Mouse (Mus musculus): ENCODE measurements around the gene Gan. TPM values are rescaled to one million over a fixed set of nuclear protein-coding genes. Genes with fewer than 3 reads are reported as not detected.

The Gan gene
- total and polyA plus RNA-seq, 3 experiments = 1.5 to 2.9 (median 2.8) TPM

DNA sequence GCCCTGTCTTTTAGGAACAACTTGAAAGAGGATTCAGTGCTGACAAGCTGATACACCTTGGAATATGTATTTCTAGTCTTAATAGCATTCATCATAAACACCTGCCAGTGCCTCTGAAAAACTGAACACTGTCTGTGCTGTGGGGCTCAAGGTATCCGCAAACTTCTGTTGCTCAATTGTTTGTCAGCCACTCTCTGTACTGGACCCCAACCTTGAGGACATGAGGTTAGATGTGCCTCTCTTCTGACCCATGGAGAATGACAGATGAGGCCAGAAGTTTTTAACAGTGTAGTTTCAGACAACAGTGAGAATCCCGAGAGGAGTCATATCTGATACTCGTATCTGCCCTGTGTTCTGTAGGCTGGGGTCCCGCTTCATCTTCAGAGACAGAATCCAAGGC is 7.6 kb downstream of the Gan start:
- dilution Hi-C loops (cut with MboI; ENCODE audit: extremely low pct_ligation_motif_present, extremely low pct_unique_long_range_greater_than_20kb, low sequenced_read_pairs) = no loop called here
- Histone ChIP-seq H3K79me2 (replicated peaks; ENCODE audit: control insufficient read depth, extremely low read depth, insufficient read depth, poor library complexity, severe bottlenecking) (0 out of 2 replicates have a peak, but pooled peaks cover 4% of the 10 kb centered on the region), H3K4me3 (replicated peaks in 1 of 3; ENCODE audit: low read depth in 2 of 3, low read length in 2 of 3, poor library complexity in 1 of 3) (no peak overlapping the region), H3K36me3 (replicated peaks in 1 of 2; ENCODE audit: control insufficient read depth in 1 of 2, insufficient read depth in 1 of 2, low read length in 1 of 2) (peaks cover 0 to 36% of the 10 kb centered on the region in 2 experiments), H3K9me3 (replicated peaks; ENCODE audit: low read length) (no peaks in the 10 kb centered on the region), H3K9ac (ENCODE audit: insufficient read depth, low read depth) (no peak overlapping the region), H3K4me2 (ENCODE audit: insufficient read depth, low read depth, poor library complexity, severe bottlenecking) (no peak overlapping the region), H3K27me3 (replicated peaks) (no peaks in the 10 kb centered on the region), H3K27ac (ENCODE audit: insufficient read depth, low read depth) (no peak overlapping the region), H3K4me1 (ENCODE audit: control insufficient read depth in 1 of 2, insufficient read depth in 2 of 2) (0 out of 4 replicates have a peak, but pooled peaks cover 0 to 3% of the 10 kb centered on the region in 2 experiments)
- in situ Hi-C loops (cut with MboI; ENCODE audit: low pct_ligation_motif_present, low pct_unique_long_range_greater_than_20kb, low sequenced_read_pairs) = no loop called here
- DNase-seq (ENCODE audit: extremely low read depth) = no peak
- TF ChIP-seq CHD1 (IDR thresholded peaks at IDR 0.05; ENCODE audit: low read depth, low read length) (no peak), KAT2A (IDR thresholded peaks at IDR 0.05; ENCODE audit: insufficient replicate concordance, low read length) (no peak), JUN (IDR thresholded peaks at IDR 0.05; ENCODE audit: insufficient read depth, low read depth, low read length) (no peak), CHD2 (IDR thresholded peaks at IDR 0.05; ENCODE audit: low read length) (no peak), MYC (IDR thresholded peaks at IDR 0.05; ENCODE audit: low read depth, low read length) (no peak), JUND (conservative IDR thresholded peaks at IDR 0.05; ENCODE audit: low read depth, low read length) (no peak), POLR2A (IDR thresholded peaks at IDR 0.05; ENCODE audit: low read depth, low read length) (no peak), MXI1 (IDR thresholded peaks at IDR 0.05; ENCODE audit: low read depth, low read length) (no peak), CTCF (conservative IDR thresholded peaks at IDR 0.05 in 1 of 2, IDR thresholded peaks at IDR 0.05 in 1 of 2; ENCODE audit: low read depth in 2 of 2, low read length in 2 of 2) (no peak), RCOR1 (conservative IDR thresholded peaks at IDR 0.05; ENCODE audit: low read depth, low read length) (no peak), POLR2AphosphoS2 (IDR thresholded peaks at IDR 0.05; ENCODE audit: low read depth, low read length) (no peak), NELFE (IDR thresholded peaks at IDR 0.05; ENCODE audit: low read depth, low read length) (no peak), USF2 (conservative IDR thresholded peaks at IDR 0.05; ENCODE audit: low read depth, low read length) (no peak), MAX (IDR thresholded peaks at IDR 0.05; ENCODE audit: low read length) (no peak)

DNA sequence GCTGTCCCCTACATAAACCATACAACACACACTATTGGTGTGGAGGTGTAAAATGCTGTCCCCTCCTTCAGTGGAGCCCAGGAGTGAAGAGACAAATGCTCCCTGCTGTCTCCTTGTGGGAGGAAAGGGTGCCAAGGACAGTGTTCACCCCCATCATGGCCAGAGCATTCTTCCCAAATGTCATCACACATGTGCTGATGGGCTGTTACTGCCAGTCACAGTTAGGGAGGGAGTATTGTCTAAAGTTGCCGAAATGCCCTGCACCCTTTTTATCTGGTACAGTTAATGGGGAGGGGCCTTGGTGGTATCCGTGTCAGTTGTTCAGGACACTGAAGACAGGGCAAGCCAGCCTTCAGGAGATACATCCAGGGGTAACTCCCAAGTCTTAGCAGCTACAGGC is 8.6 kb downstream of the Gan start:
- Histone ChIP-seq H3K4me2 (ENCODE audit: insufficient read depth, low read depth, poor library complexity, severe bottlenecking) (no peak overlapping the region), H3K79me2 (replicated peaks; ENCODE audit: control insufficient read depth, extremely low read depth, insufficient read depth, poor library complexity, severe bottlenecking) (0 out of 2 replicates have a peak, but pooled peaks cover 4% of the 10 kb centered on the region), H3K27ac (ENCODE audit: insufficient read depth, low read depth) (no peak overlapping the region), H3K9ac (ENCODE audit: insufficient read depth, low read depth) (no peak overlapping the region), H3K9me3 (replicated peaks; ENCODE audit: low read length) (no peaks in the 10 kb centered on the region), H3K4me1 (ENCODE audit: control insufficient read depth in 1 of 2, insufficient read depth in 2 of 2) (no peaks in the 10 kb centered on the region), H3K36me3 (replicated peaks in 1 of 2; ENCODE audit: control insufficient read depth in 1 of 2, insufficient read depth in 1 of 2, low read length in 1 of 2) (peaks cover 0 to 37% of the 10 kb centered on the region in 2 experiments), H3K27me3 (replicated peaks) (no peaks in the 10 kb centered on the region), H3K4me3 (replicated peaks in 1 of 3; ENCODE audit: low read depth in 2 of 3, low read length in 2 of 3, poor library complexity in 1 of 3) (no peak overlapping the region)
- in situ Hi-C loops (cut with MboI; ENCODE audit: low pct_ligation_motif_present, low pct_unique_long_range_greater_than_20kb, low sequenced_read_pairs) = no loop called here
- dilution Hi-C loops (cut with MboI; ENCODE audit: extremely low pct_ligation_motif_present, extremely low pct_unique_long_range_greater_than_20kb, low sequenced_read_pairs) = no loop called here
- no peak for DNase-seq (ENCODE audit: extremely low read depth)
- TF ChIP-seq IRF4 (IDR thresholded peaks at IDR 0.05; ENCODE audit: low read depth, low read length) (no peak), KAT2A (IDR thresholded peaks at IDR 0.05; ENCODE audit: insufficient replicate concordance, low read length) (no peak), ETS1 (conservative IDR thresholded peaks at IDR 0.05; ENCODE audit: low read depth, low read length) (no peak), CHD1 (IDR thresholded peaks at IDR 0.05; ENCODE audit: low read depth, low read length) (no peak), NRF1 (IDR thresholded peaks at IDR 0.05; ENCODE audit: low read depth, low read length) (no peak), USF2 (conservative IDR thresholded peaks at IDR 0.05; ENCODE audit: low read depth, low read length) (no peak), SMC3 (IDR thresholded peaks at IDR 0.05; ENCODE audit: low read depth, low read length) (no peak), ZMIZ1 (IDR thresholded peaks at IDR 0.05; ENCODE audit: low read depth, low read length) (no peak), CHD2 (IDR thresholded peaks at IDR 0.05; ENCODE audit: low read length) (no peak), PAX5 (IDR thresholded peaks at IDR 0.05; ENCODE audit: low read length) (no peak), MEF2A (IDR thresholded peaks at IDR 0.05; ENCODE audit: borderline replicate concordance, low read depth, low read length) (no peak), RCOR1 (conservative IDR thresholded peaks at IDR 0.05; ENCODE audit: low read depth, low read length) (no peak), NELFE (IDR thresholded peaks at IDR 0.05; ENCODE audit: low read depth, low read length) (no peak), ZNF384 (IDR thresholded peaks at IDR 0.05; ENCODE audit: low read depth, low read length) (no peak), TCF12 (IDR thresholded peaks at IDR 0.05; ENCODE audit: low read depth, low read length) (no peak), MXI1 (IDR thresholded peaks at IDR 0.05; ENCODE audit: low read depth, low read length) (no peak), ELF1 (IDR thresholded peaks at IDR 0.05; ENCODE audit: low read depth, low read length) (no peak)

Measured in CH12.LX (cell line).